Mouse (Mus musculus) mouse trophoblast stem cell (cell line): Measurements from ENCODE around the gene Tubgcp3.
"Not testable (repeated sequence)": the region's sequence is repeated elsewhere in the genome, so short reads cannot be mapped to it uniquely, and the experiment has no call there.

Experiments
- in situ Hi-C, 2 experiments: fragments of 300-500 bp; cut with MseI, MboI; formaldehyde crosslinking; loops; 2 replicates in 1 of 2; 3 replicates in 1 of 2; pipeline ENCODE4 v1.15.1; 2025

Gene Tubgcp3

GRCm38 (mm10) chr8:12672056-12672881, at the start of gene Tubgcp3:
TSS of gene Tubgcp3 (minus strand) at chr8:12672248.
- in situ Hi-C loops = no loop called here

GRCm38 (mm10) chr8:12719091-12719490, 47.0 kb upstream of the Tubgcp3 start:
- in situ Hi-C loops = no loop called here

DNA sequence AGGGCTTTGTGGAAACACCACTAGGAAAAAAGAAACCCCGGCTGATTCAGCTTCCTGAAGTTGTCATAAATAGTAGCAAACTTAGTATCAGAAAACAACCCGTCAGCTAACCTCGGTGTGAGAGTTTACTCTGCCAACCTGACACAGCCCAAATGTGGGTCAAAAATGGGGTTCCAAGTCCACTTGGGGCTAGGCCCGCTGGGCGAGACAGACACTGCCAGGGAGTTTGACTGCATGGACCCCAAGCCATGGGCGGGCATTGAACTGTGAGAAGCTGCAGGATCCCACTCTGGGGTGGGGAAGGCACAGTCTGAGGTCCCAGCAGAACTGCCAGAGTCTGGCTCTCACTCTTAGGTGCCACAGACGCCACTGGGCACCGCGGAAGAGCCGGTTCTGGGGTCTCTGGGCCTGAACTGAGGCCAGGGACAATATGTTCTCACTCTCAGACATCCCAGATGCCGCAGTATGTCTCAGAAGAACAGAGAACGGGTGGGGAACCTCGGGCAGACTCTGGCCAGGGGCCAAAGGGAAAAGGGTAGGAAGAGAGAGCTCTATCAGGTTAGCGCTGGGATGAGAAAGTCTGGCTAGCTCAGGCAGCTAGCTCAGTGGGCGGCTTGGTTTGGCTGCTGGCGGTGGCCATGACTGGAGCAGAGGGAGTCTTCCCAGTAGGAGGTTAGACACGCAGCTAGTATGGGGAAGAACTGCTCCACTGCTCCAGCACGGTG, 44.0 kb upstream of the Tubgcp3 start:
- in situ Hi-C loops = no loop called here

DNA sequence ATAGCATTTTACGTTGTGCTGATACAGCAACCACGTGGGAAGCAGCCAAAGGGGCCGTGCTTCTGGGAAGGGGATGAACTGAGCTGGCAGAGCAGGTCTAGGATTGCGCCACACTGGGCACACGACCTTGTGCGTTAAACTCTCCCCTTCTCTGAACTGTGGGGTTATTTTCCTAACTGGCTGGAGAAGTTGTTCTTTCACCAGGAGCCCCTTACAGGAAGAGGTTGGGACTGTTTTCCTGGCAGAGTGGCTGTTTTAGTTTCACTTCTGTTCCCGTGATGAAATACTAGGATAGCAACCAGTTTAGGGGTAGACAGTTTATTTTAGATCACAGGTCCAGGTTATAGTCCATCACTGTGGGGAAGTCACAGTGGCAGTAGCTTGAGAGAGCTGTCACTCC, 39.6 kb upstream of the Tubgcp3 start:
- in situ Hi-C loops = no loop called here

DNA sequence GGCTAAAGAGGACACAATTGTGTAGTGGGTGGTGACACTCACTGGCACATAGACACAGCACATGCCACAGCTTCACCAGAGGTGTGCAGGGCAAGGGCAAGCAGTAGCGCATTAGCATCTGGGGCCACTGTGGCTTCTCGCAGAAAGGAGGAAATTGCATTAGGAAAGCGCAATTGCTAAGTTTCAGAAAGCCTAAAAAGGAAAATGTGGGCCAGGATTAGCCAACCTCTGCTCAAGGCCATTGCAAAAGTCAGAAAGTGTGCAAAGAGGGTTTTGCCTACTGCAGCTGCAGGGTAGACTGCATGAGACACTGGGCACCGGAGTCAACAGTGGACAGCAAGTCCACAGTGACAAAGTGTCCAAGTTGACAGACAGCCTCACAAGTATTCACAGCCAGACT, 31.5 kb upstream of the Tubgcp3 start:
- in situ Hi-C loops = no loop called here

- in situ Hi-C loops = no loop called here
These were observed 30.2 kb upstream of the Tubgcp3 start for GRCm38 (mm10) chr8:12702290-12702689.

DNA sequence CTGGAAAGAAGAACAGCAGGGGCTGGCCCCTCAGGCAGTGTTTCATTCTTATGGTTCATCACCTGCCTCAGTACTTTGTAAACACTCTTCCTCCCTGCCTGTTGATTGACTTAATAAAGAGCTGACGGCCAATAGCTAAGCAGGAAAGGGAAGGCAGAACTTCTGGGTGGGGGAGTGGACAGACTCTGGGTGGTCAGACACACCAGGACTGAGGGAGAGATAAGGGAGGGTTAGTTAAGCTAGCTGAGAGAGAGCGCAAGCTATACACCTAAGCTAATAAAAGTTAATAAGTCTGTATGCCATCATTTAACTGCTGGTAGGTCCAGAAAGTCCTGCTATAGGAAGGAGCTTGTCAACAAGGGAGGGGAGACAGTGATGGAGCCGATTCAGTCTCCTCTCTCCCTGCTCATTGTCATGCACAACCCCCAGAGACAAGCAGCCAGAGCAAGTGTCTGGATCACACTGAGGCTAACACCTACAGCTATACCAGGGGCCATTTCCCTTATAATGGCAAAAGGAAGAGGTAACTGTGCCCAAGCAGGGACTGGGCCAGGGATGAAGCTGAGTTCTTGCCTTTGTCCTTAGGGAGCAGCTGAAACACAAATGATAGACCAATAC, 26.7 kb upstream of the Tubgcp3 start:
- in situ Hi-C loops = no loop called here

GRCm38 (mm10) chr8:12688851-12689250, 16.8 kb upstream of the Tubgcp3 start:
- in situ Hi-C loops = no loop called here

DNA sequence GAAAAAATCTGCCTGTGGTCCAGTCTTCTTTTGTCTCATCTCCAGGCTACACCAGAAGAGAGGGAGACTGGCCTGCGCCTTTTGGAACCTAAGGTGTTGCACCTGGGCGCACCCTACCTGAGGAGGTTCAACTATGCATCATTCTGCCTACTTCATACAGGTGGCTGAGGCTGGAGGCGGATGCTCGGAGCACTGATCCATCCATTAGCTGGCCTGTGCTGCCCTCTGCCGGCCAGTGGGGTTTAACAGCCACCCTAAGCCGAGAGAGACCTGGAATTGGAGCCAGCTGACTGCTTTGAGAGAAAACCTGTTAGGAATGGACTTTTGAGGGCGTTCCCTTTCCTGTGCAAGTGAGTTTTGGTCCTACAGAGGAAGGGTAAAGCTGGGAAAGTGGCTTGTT, 5.5 kb upstream of the Tubgcp3 start:
- in situ Hi-C loops = no loop called here

GRCm38 (mm10) chr8:12671473-12672055, 484 bp downstream of the Tubgcp3 start:
- in situ Hi-C loops = no loop called here

GRCm38 (mm10) chr8:12670965-12671364, 1.1 kb downstream of the Tubgcp3 start:
- in situ Hi-C loops = no loop called here

DNA sequence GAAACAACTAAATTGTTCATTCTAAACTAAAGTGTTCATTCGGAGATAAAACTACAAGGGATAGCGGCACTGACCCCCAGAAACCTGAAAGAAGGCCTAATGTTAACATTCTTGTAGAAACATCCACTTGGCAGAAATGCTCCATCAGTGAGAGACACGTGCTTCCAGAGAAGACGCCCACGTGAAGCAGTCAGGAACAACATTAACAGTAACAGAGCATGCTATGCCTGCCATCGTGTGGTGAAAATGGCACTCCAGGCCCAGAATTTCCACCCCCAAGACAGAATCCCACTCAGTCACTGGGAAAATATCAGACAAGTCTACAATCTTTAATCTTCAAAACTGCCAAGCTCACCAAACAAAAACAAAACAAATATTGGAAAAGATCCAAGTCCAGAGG, 3.2 kb downstream of the Tubgcp3 start:
- in situ Hi-C loops = no loop called here

- in situ Hi-C loops = not testable (repeated sequence)
These were observed 5.5 kb downstream of the Tubgcp3 start for GRCm38 (mm10) chr8:12666530-12666929.

- in situ Hi-C loops = no loop called here
These were observed 9.0 kb downstream of the Tubgcp3 start for GRCm38 (mm10) chr8:12663105-12663456.

- in situ Hi-C loops = no loop called here
These were observed 9.5 kb downstream of the Tubgcp3 start for GRCm38 (mm10) chr8:12662375-12663104.

GRCm38 (mm10) chr8:12657411-12657810, 14.6 kb downstream of the Tubgcp3 start:
- in situ Hi-C loops = no loop called here

- in situ Hi-C loops = no loop called here
These were observed 20.8 kb downstream of the Tubgcp3 start for GRCm38 (mm10) chr8:12651246-12651645.

DNA sequence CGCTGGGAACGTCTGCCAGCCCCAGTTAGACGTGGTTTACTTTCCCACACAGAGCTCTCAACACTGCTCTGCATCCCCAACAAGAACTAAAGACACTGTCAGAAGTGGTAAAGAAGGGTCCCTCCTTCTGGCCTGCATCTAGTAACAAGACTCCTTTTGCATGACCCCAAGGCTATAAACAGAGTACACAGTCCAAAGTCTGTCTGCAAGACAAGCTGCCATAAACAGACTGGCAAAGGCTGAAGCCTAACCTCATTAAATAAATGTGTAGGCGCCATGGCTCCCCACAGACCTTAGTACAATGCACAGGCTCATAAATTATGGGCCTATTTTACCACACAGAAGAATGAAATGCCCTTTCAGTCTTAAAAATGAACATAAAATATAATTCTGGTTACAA, 21.6 kb downstream of the Tubgcp3 start:
- in situ Hi-C loops = no loop called here

- in situ Hi-C loops = no loop called here
These were observed 23.1 kb downstream of the Tubgcp3 start for GRCm38 (mm10) chr8:12648951-12649350.

- in situ Hi-C loops = no loop called here
These were observed 25.5 kb downstream of the Tubgcp3 start for GRCm38 (mm10) chr8:12646536-12646935.

GRCm38 (mm10) chr8:12644894-12645293, 27.2 kb downstream of the Tubgcp3 start:
- in situ Hi-C loops = no loop called here

DNA sequence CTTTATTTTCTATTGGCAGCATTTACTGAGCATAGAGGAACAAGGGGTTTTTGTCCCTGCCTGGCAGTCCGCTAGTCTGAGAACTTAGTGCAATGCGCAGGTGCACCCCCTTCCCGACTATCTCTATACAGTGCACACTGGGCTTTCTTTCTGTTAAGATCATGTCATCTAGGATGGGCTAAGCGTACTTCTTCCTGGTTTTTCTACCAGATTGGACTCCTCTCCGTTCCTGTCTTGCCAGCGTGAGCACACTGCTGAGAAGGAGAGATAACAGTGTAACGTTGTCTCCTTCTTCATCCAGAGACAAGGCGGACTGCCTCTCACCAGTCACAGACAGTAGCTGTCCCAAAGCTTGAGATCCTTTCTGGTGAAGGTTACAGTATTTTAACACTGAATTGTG, 27.7 kb downstream of the Tubgcp3 start:
- in situ Hi-C loops = no loop called here
